In the genomic region with DNA sequence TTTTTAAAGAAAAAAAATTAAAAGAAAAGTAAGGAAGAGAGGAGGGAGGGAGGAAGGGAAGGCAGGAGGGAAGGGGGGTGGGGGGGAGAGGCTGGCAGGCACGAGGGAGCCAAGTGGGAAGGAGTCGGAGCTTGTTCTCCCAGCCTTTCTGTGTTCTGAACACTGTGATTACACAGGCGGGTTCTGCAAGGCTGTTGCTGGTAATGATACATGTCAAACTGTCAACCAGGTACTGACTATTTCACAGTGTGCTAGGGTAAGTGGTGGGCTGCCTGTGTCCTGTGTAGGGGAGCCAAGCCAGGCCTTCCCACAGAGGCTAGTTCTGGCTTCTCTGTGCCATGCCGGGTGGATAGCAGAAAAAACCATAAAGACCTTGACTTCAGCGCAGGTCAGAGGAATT, we compare ENCODE assay signal across 14 mouse cellular contexts. TPM values are rescaled to one million over a fixed set of nuclear protein-coding genes. Genes with fewer than 3 reads are reported as not detected.
DNase-seq lines count a peak whose midpoint lies in the region; ATAC-seq and TF ChIP-seq lines count a peak whose summit lies in the region.
"Had no signal": no experiment of that assay in that cellular context is flagged by ENCODE, and none has a peak within 500 bp of the region (broad histone marks: within the 10 kb centered on the region; RNA-seq: fewer than 3 reads in every experiment).

No protein-coding gene starts in this region.

- no peak for TF ChIP-seq CTCF in layer of hippocampus, adult 2 months (conservative IDR thresholded peaks at IDR 0.05)
- no peak for TF ChIP-seq CTCF in bone marrow, adult 2 months (IDR thresholded peaks at IDR 0.05; ENCODE audit: control insufficient read depth, insufficient read depth, low read length)

- no peak for DNase-seq in heart, postnatal 10 days
- no peak for DNase-seq in layer of hippocampus, adult 2 months (ENCODE audit: low spot score in 2 of 2)
- no peak for DNase-seq in layer of hippocampus, postnatal 14 days (ENCODE audit: low spot score in 2 of 2)
- DNase-seq in urinary bladder, postnatal 10 days (ENCODE audit: low spot score), result no peak
- no peak for DNase-seq in urinary bladder, adult 2 months (ENCODE audit: low spot score)
- DNase-seq: cerebellum, adult 11 months; embryo, embryonic 11 days; kidney, postnatal 4 days; lung, postnatal 4 days; retina, postnatal 1 day; thymus, postnatal 14 days had no signal

- no peak for ATAC-seq in heart, embryonic 11.5 days (replicated peaks; ENCODE audit: insufficient number of reproducible peaks, low FRiP score, low TSS enrichment)
- ATAC-seq in forebrain, embryonic 15.5 days (replicated peaks), result 0 out of 2 replicates have a peak, but pooled peaks have one; percentile 55

- H3K27me3 ChIP-seq in heart, embryonic 11.5 days (ENCODE audit: control insufficient read depth, insufficient read depth, low read length), result no peaks in the 10 kb centered on the region
- H3K27me3 ChIP-seq in forebrain, embryonic 15.5 days, result no peaks in the 10 kb centered on the region

- no peak overlapping the region for H3K4me2 ChIP-seq in heart, embryonic 11.5 days
- H3K4me2 ChIP-seq in forebrain, embryonic 15.5 days (replicated peaks), result no peak overlapping the region

- H3K4me3 ChIP-seq in heart, embryonic 11.5 days (ENCODE audit: low read depth, low read length), result no peak overlapping the region
- H3K4me3 ChIP-seq in layer of hippocampus, adult 2 months, result no peak overlapping the region
- H3K4me3 ChIP-seq in bone marrow, adult 2 months (replicated peaks; ENCODE audit: control insufficient read depth, low read depth, low read length), result no peak overlapping the region
- H3K4me3 ChIP-seq in forebrain, embryonic 15.5 days, result no peak overlapping the region

- H3K27ac ChIP-seq in heart, embryonic 11.5 days (ENCODE audit: low read depth, low read length), result peak overlapping the region; percentile 22
- peak overlapping the region; percentile 85 for H3K27ac ChIP-seq in layer of hippocampus, adult 2 months
- peak overlapping the region; percentile 36 for H3K27ac ChIP-seq in bone marrow, adult 2 months (ENCODE audit: control insufficient read depth, insufficient read depth, low read depth, low read length, poor library complexity)
- peak overlapping the region; percentile 34; the same call in 1 of the 2 replicates for H3K27ac ChIP-seq in forebrain, embryonic 15.5 days (replicated peaks)

- no peak overlapping the region for H3K9ac ChIP-seq in heart, embryonic 11.5 days (ENCODE audit: low read depth, low read length)
- H3K9ac ChIP-seq in forebrain, embryonic 15.5 days (replicated peaks), result no peak overlapping the region

- no peaks in the 10 kb centered on the region for H3K9me3 ChIP-seq in heart, embryonic 11.5 days (replicated peaks; ENCODE audit: control insufficient read depth, low read length)
- no peaks in the 10 kb centered on the region for H3K9me3 ChIP-seq in forebrain, embryonic 15.5 days

- no peak for TF ChIP-seq POLR2A in bone marrow, adult 2 months (IDR thresholded peaks at IDR 0.05; ENCODE audit: borderline replicate concordance, control insufficient read depth, low read depth, low read length)

- intact Hi-C loops in heart, postnatal 10 days (cut with DNase I), result no loop called here

- peaks cover 51% of the 10 kb centered on the region for H3K4me1 ChIP-seq in heart, embryonic 11.5 days (ENCODE audit: control insufficient read depth, insufficient read depth, low read length)
- H3K4me1 ChIP-seq in bone marrow, adult 2 months (ENCODE audit: control insufficient read depth, insufficient read depth, low read length), result peaks cover 16% of the 10 kb centered on the region
- peaks cover 13% of the 10 kb centered on the region; the same call in 1 of the 2 replicates for H3K4me1 ChIP-seq in forebrain, embryonic 15.5 days

- H3K36me3 ChIP-seq in heart, embryonic 11.5 days (ENCODE audit: control insufficient read depth, insufficient read depth, low read length), result no peaks in the 10 kb centered on the region
- no peaks in the 10 kb centered on the region for H3K36me3 ChIP-seq in forebrain, embryonic 15.5 days

- WGBS in heart, embryonic 11.5 days (ENCODE audit: insufficient replicate concordance), result 46% methylated on average over 5 of the region's 5 CpGs
- 61% methylated on average over 5 of the region's 5 CpGs for WGBS in bone marrow, adult 2 months
- 41% methylated on average over 5 of the region's 5 CpGs for WGBS in forebrain, embryonic 15.5 days

RNA-seq across cellular contexts. Expression of a gene that starts 57.2 kb away (rescaled TPM):
- polyA plus RNA-seq in heart, embryonic 11.5 days (2014; fragmentation: Nextera tagmentation; extraction: Ambion mirVana), result 4.4 and 4.6 TPM in 2 replicates
- 10 to 100 TPM; 10.4 to 11.9 TPM for total RNA-seq in heart, postnatal 10 days (2021)
- total RNA-seq in layer of hippocampus, adult 2 months (2021), result 100 to 1,000 TPM; 230 to 231 TPM
- 100 to 1,000 TPM; 154 to 158 TPM for total RNA-seq in layer of hippocampus, postnatal 14 days (2021)
- polyA plus RNA-seq in bone marrow, adult 2 months (2011; ENCODE audit: insufficient read depth, insufficient read length, low replicate concordance, missing spikeins), result 6.4 and 18.2 TPM in 2 replicates
- polyA plus RNA-seq in forebrain, embryonic 15.5 days (2015; fragmentation: Nextera tagmentation; extraction: Ambion mirVana), result 4.9 and 5.3 TPM in 2 replicates
- polyA plus RNA-seq in urinary bladder, adult 2 months (2012; rRNA removed), result 12.2 and 16.4 TPM in 2 replicates

Comparison
In these comparisons a context has a peak if more than half of its experiments do, and no peak if none do; other contexts are left out.
1. H3K27ac ChIP-seq: peak in every context shown above with its lines; median percentile 85 in layer of hippocampus, adult 2 months; 36 in bone marrow, adult 2 months; 34 in forebrain, embryonic 15.5 days; 22 in heart, embryonic 11.5 days.